Mouse (Mus musculus) ES-E14 (cell line): ENCODE data around the gene Zfp93. TPM values are rescaled to one million over a fixed set of nuclear protein-coding genes. Genes with fewer than 3 reads are reported as not detected.

Experiments
- DNase-seq: peaks from one replicate; pipeline ENCODE4 v3.0.0-alpha.2; 2013; ENCODE audit warnings: low read depth, low spot score
- H3K27ac ChIP-seq: 2 replicates; pipeline ENCODE4 v1.5.1; 2012; ENCODE audit warnings: low read depth, mild to moderate bottlenecking, low read length, moderate library complexity, mixed read lengths; ENCODE audit not compliant: poor library complexity, insufficient read depth, severe bottlenecking
- H3K36me3 ChIP-seq: 2 replicates; pipeline ENCODE4 v1.6.1; 2012; ENCODE audit warnings: mild to moderate bottlenecking, low read length, moderate library complexity, mixed read lengths; ENCODE audit not compliant: control insufficient read depth, poor library complexity, insufficient read depth, severe bottlenecking
- H3K4me1 ChIP-seq, 2 experiments: fragments of 150-350 bp in 1 of 2; sonication (generic) in 1 of 2; 2 replicates each; pipeline ENCODE4 v1.6.1; 2012; ENCODE audit warnings: low read length in 2 of 2, mild to moderate bottlenecking in 1 of 2, mixed read lengths in 1 of 2; ENCODE audit not compliant: control insufficient read depth in 2 of 2, insufficient read depth in 2 of 2, poor library complexity in 1 of 2
- H3K4me3 ChIP-seq, 2 experiments: fragments of 150-350 bp in 1 of 2; sonication (generic) in 1 of 2; 2 replicates each; pipeline ENCODE4 v1.5.1; 2012; ENCODE audit warnings: low read length in 2 of 2, low read depth in 1 of 2, mild to moderate bottlenecking in 1 of 2, mixed read lengths in 1 of 2; ENCODE audit not compliant: insufficient read depth in 1 of 2, poor library complexity in 1 of 2, severe bottlenecking in 1 of 2
- H3K9ac ChIP-seq: 2 replicates; pipeline ENCODE4 v1.6.1; 2012; ENCODE audit warnings: low read depth, mild to moderate bottlenecking, low read length, mixed read lengths; ENCODE audit not compliant: poor library complexity, insufficient read depth, severe bottlenecking
- H3K9me3 ChIP-seq: fragments of 150-350 bp; sonication (generic); 2 replicates; pipeline ENCODE4 v1.6.1; 2012; ENCODE audit warnings: low read depth, mild to moderate bottlenecking, low read length; ENCODE audit not compliant: control insufficient read depth, insufficient read depth
- CHD2 ChIP-seq: IDR thresholded peaks from 2 replicates; pipeline ENCODE4 v1.6.1; 2014; ENCODE audit warnings: mild to moderate bottlenecking, low read depth, low read length, inconsistent platforms
- HCFC1 ChIP-seq: IDR thresholded peaks from 2 replicates; pipeline ENCODE4 v1.6.1; 2012; ENCODE audit warnings: low read length, inconsistent platforms, borderline replicate concordance; ENCODE audit not compliant: insufficient read depth
- MAFK ChIP-seq: IDR thresholded peaks from 2 replicates; pipeline ENCODE4 v1.6.1; 2014; ENCODE audit warnings: mild to moderate bottlenecking, low read depth, low read length, inconsistent platforms; ENCODE audit not compliant: insufficient read depth
- ZC3H11A ChIP-seq: IDR thresholded peaks from 2 replicates; pipeline ENCODE4 v1.6.1; 2012; ENCODE audit warnings: low read depth, mild to moderate bottlenecking, inconsistent platforms, low read length, borderline replicate concordance
- ZNF384 ChIP-seq: IDR thresholded peaks from 2 replicates; pipeline ENCODE4 v1.6.1; 2012; ENCODE audit warnings: low read depth, low read length, inconsistent platforms
- in situ Hi-C, 2 experiments: fragments of 600-800 bp; cut with MboI; formaldehyde crosslinking; loops; one replicate each; pipeline ENCODE4 v1.15.1; 2025; ENCODE audit warnings: low sequenced_read_pairs in 2 of 2, inconsistent platforms in 1 of 2; ENCODE audit not compliant: unreplicated experiment in 2 of 2
- total RNA-seq: library from RNA; depleted of rRNA; stranded (reverse); fragments of 300-350 nt; gene quantifications from 2 replicates; pipeline ENCODE4 v1.2.3, GENCODE M21; 2012; rRNA removed

Zfp93 gene
- total RNA-seq: 4.2 and 4.7 TPM in 2 replicates

GRCm38 (mm10) chr7:24270288-24270672 lies at the start of gene Zfp93:
Zfp93 (plus strand) TSS chr7:24270420.
- in situ Hi-C loops: no loop called here
- TF ChIP-seq ZNF384 (peak; percentile 63; the same call in 1 of the 2 replicates), ZC3H11A (no peak), HCFC1 (peak; percentile 90)
- Histone ChIP-seq H3K4me1 (peaks cover 0 to 4% of the 10 kb centered on the region in 2 experiments; a peak in 2 of 4 replicates), H3K27ac (peak within 1 kb of the TSS; percentile 48; the same call in 1 of the 2 replicates), H3K9me3 (no peaks in the 10 kb centered on the region), H3K36me3 (peaks cover 5% of the 10 kb centered on the region), H3K9ac (peak within 1 kb of the TSS; percentile 84), H3K4me3 (peak within 1 kb of the TSS; percentile 74 to 82)
- no peak for DNase-seq

GRCm38 (mm10) chr7:24237040-24237791 lies 33.0 kb upstream of the Zfp93 start, which contains the start of gene Zfp109:
Zfp109 (minus strand) TSS chr7:24237560.
- Histone ChIP-seq H3K4me3 (peak within 1 kb of the TSS; percentile 100), H3K9ac (peak within 1 kb of the TSS; percentile 94), H3K4me1 (no peaks in the 10 kb centered on the region), H3K27ac (no peak within 1 kb of the TSS), H3K9me3 (no peaks in the 10 kb centered on the region), H3K36me3 (no peaks in the 10 kb centered on the region)
- in situ Hi-C loops: no loop called here
- peak; percentile 56 for DNase-seq
- TF ChIP-seq CHD2 (no peak), HCFC1 (peak; percentile 91)

- H3K9me3 ChIP-seq: no peaks in the 10 kb centered on the region
- no peak overlapping the region for H3K9ac ChIP-seq
- H3K4me3 ChIP-seq: peak overlapping the region in 1 of 2 experiments; percentile 75; a peak in 2 of 4 replicates
- in situ Hi-C loops: no loop called here
- TF ChIP-seq CHD2: no peak
- TF ChIP-seq ZNF384: no peak
- no peak for TF ChIP-seq ZC3H11A
- TF ChIP-seq HCFC1: no peak
- TF ChIP-seq MAFK: no peak
- DNase-seq: peak; percentile 35
- no peak overlapping the region for H3K27ac ChIP-seq
- no peaks in the 10 kb centered on the region for H3K36me3 ChIP-seq
- no peaks in the 10 kb centered on the region for H3K4me1 ChIP-seq
Observed at GRCm38 (mm10) chr7:24253779-24254615, 16.2 kb upstream of the Zfp93 start.

GRCm38 (mm10) chr7:24254633-24255474 lies 15.4 kb upstream of the Zfp93 start, which contains the start of gene Zfp108:
Zfp108 (plus strand) TSS chr7:24254794.
- Histone ChIP-seq H3K9me3 (no peaks in the 10 kb centered on the region), H3K4me3 (peak within 1 kb of the TSS; percentile 53 to 75), H3K4me1 (no peaks in the 10 kb centered on the region), H3K9ac (no peak within 1 kb of the TSS; the same call in 1 of the 2 replicates), H3K27ac (no peak within 1 kb of the TSS), H3K36me3 (no peaks in the 10 kb centered on the region)
- TF ChIP-seq CHD2 (peak; percentile 62; the same call in 1 of the 2 replicates), HCFC1 (peak; percentile 99), ZC3H11A (no peak)
- in situ Hi-C loops: no loop called here
- DNase-seq: peak; percentile 69
